Mouse (Mus musculus): ENCODE measurements at regions not wholly inside any gene's neighbourhood (a gene's known extent, or its start where the extent isn't known, plus 50 kb on each side); places are given as distances from the start of the nearest gene placed in this dataset.
A peak's percentile ranks its signal among the peaks of the same experiment; 100 is the strongest.

DNA sequence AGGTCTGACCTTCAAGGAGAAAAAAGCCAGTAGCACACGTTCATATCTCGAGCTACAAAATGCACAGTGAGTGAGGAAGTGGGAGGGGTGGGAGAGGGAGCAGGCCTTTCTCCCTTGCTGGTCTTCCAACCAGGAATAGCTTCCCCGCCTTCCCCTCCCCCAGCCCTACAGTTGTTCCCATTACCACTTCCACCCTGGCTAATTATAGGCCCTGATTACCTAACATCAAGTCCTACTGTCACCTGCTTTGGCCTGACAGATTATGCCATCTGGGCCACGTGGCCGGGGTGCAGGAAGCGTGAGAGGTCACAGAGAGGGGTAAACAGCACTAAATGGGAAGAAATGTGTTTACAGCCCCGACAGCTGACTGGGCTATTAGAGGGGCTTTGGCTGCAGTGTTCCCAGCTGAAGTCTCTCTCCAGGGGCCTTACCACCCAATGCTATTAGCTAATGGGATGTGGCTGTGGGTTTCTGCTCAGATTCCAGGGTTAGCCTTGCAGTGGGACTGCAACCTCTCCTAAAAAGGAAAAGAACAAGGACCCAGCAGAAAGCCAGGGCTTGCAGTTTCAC is 138.6 kb upstream of the Cpeb2 start:
- no peak overlapping the region for H3K9ac ChIP-seq (ENCODE audit: low read length)
- 7% methylated on average over 7 of the region's 7 CpGs for WGBS
- no peaks in the 10 kb centered on the region for H3K9me3 ChIP-seq (ENCODE audit: control insufficient read depth, low read length)
- peak; percentile 85 for ATAC-seq (ENCODE audit: insufficient number of reproducible peaks, insufficient read depth, low FRiP score, low read depth)
- no peak overlapping the region for H3K4me3 ChIP-seq (ENCODE audit: control insufficient read depth in 1 of 2, insufficient read depth in 1 of 2, low read depth in 1 of 2, low read length in 2 of 2)
- peak overlapping the region; percentile 74 to 77 for H3K27ac ChIP-seq (replicated peaks in 1 of 2; ENCODE audit: control insufficient read depth in 1 of 2, insufficient read depth in 1 of 2, low read depth in 2 of 2, low read length in 2 of 2)
- no peaks in the 10 kb centered on the region for H3K27me3 ChIP-seq (ENCODE audit: control insufficient read depth, insufficient read depth, low read length)
- peak overlapping the region; percentile 23 for H3K4me2 ChIP-seq (ENCODE audit: low read length)
- H3K4me1 ChIP-seq (ENCODE audit: control insufficient read depth in 2 of 2, insufficient read depth in 2 of 2, low read length in 2 of 2): peaks cover 13 to 16% of the 10 kb centered on the region in 2 experiments
- no peaks in the 10 kb centered on the region for H3K36me3 ChIP-seq (ENCODE audit: control insufficient read depth, insufficient read depth, low read length)

DNA sequence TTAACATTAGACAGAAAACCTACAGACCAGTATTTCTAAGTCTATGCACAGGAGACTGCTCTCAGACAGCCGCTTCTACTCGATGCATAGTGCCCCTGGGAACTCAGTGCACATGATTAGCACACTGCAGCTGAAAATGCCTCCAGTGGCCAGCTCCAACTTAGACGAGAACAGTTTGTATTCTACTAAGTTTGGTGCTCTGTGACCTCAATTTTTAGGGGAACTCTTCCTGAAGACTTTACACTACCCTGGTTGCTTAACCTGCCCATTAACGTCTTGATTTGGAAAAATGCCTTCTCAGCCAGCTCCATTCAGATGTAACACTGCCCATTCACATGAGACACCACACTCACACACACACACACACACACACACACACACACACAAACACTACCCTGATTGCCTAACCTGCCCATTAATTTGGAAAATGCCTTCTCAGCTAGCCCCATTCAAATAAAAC is 130.9 kb upstream of the Cpeb2 start:
- H3K4me3 ChIP-seq (ENCODE audit: control insufficient read depth in 1 of 2, insufficient read depth in 1 of 2, low read depth in 1 of 2, low read length in 2 of 2): no peak overlapping the region
- H3K4me2 ChIP-seq (ENCODE audit: low read length): no peak overlapping the region
- H3K36me3 ChIP-seq (ENCODE audit: control insufficient read depth, insufficient read depth, low read length): no peaks in the 10 kb centered on the region
- H3K27ac ChIP-seq (replicated peaks in 1 of 2; ENCODE audit: control insufficient read depth in 1 of 2, insufficient read depth in 1 of 2, low read depth in 2 of 2, low read length in 2 of 2): 0 out of 4 replicates have a peak overlapping the region, but pooled peaks of 1 of the 2 experiments have one; percentile 24
- peaks cover 0 to 4% of the 10 kb centered on the region in 2 experiments; a peak in 1 of 4 replicates for H3K4me1 ChIP-seq (ENCODE audit: control insufficient read depth in 2 of 2, insufficient read depth in 2 of 2, low read length in 2 of 2)
- no peaks in the 10 kb centered on the region for H3K9me3 ChIP-seq (ENCODE audit: control insufficient read depth, low read length)
- WGBS: 28% methylated on average over 4 of the region's 4 CpGs
- ATAC-seq (ENCODE audit: insufficient number of reproducible peaks, insufficient read depth, low FRiP score, low read depth): no peak
- no peak overlapping the region for H3K9ac ChIP-seq (ENCODE audit: low read length)
- H3K27me3 ChIP-seq (ENCODE audit: control insufficient read depth, insufficient read depth, low read length): no peaks in the 10 kb centered on the region

DNA sequence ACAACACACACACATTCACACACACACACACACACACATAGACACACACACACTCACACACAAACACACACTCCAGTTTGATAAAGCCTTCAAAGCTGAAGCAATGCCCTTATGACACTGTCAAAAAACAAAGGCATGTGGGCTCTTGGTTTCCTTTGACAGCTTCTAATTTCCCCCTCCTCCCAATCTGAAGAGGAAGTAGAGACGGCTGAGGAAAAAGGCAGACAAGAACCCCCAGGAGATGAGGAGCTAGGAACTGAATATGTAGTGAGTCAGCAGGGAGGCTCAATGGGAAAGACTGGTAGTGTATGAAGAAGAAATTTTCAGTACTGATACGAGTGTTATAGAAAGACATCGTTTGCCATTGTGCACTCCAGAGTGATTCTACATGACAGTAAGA is 130.4 kb upstream of the Cpeb2 start:
- Histone ChIP-seq H3K9me3 (ENCODE audit: control insufficient read depth, low read length) (no peaks in the 10 kb centered on the region), H3K9ac (ENCODE audit: low read length) (no peak overlapping the region), H3K27ac (replicated peaks in 1 of 2; ENCODE audit: control insufficient read depth in 1 of 2, insufficient read depth in 1 of 2, low read depth in 2 of 2, low read length in 2 of 2) (no peak overlapping the region), H3K4me2 (ENCODE audit: low read length) (no peak overlapping the region), H3K4me3 (ENCODE audit: control insufficient read depth in 1 of 2, insufficient read depth in 1 of 2, low read depth in 1 of 2, low read length in 2 of 2) (no peak overlapping the region), H3K36me3 (ENCODE audit: control insufficient read depth, insufficient read depth, low read length) (no peaks in the 10 kb centered on the region), H3K27me3 (ENCODE audit: control insufficient read depth, insufficient read depth, low read length) (no peaks in the 10 kb centered on the region), H3K4me1 (ENCODE audit: control insufficient read depth in 2 of 2, insufficient read depth in 2 of 2, low read length in 2 of 2) (peaks cover 0 to 4% of the 10 kb centered on the region in 2 experiments; a peak in 1 of 4 replicates)
- no peak for ATAC-seq (ENCODE audit: insufficient number of reproducible peaks, insufficient read depth, low FRiP score, low read depth)
- WGBS: 60% methylated on average over 3 of the region's 3 CpGs

DNA sequence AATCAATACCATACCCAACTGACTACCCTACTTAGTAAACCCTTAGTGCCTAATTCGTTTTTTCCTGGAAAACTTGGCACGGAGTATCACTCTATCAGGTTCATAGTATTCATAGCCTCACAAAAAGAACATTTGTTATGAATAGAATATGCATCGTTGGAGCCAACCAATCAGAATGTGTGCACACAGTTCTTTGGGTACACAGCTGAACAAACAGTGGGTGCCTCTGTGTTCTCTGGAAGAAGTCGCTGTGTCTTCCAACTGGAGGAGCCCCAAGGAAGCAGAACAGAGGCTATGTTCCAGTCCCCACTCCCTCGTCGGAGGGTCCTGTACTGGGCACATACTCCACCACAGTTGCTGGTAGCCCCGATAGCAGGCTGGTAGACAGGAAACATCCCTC is 129.2 kb upstream of the Cpeb2 start:
- no peak for ATAC-seq (ENCODE audit: insufficient number of reproducible peaks, insufficient read depth, low FRiP score, low read depth)
- H3K9me3 ChIP-seq (ENCODE audit: control insufficient read depth, low read length): no peaks in the 10 kb centered on the region
- no peak overlapping the region for H3K9ac ChIP-seq (ENCODE audit: low read length)
- H3K27me3 ChIP-seq (ENCODE audit: control insufficient read depth, insufficient read depth, low read length): no peaks in the 10 kb centered on the region
- no peaks in the 10 kb centered on the region for H3K36me3 ChIP-seq (ENCODE audit: control insufficient read depth, insufficient read depth, low read length)
- WGBS: 88% methylated on average over 7 of the region's 7 CpGs
- H3K4me3 ChIP-seq (ENCODE audit: control insufficient read depth in 1 of 2, insufficient read depth in 1 of 2, low read depth in 1 of 2, low read length in 2 of 2): no peak overlapping the region
- H3K4me1 ChIP-seq (ENCODE audit: control insufficient read depth in 2 of 2, insufficient read depth in 2 of 2, low read length in 2 of 2): peaks cover 0 to 4% of the 10 kb centered on the region in 2 experiments; a peak in 1 of 4 replicates
- H3K4me2 ChIP-seq (ENCODE audit: low read length): no peak overlapping the region
- H3K27ac ChIP-seq (replicated peaks in 1 of 2; ENCODE audit: control insufficient read depth in 1 of 2, insufficient read depth in 1 of 2, low read depth in 2 of 2, low read length in 2 of 2): no peak overlapping the region

DNA sequence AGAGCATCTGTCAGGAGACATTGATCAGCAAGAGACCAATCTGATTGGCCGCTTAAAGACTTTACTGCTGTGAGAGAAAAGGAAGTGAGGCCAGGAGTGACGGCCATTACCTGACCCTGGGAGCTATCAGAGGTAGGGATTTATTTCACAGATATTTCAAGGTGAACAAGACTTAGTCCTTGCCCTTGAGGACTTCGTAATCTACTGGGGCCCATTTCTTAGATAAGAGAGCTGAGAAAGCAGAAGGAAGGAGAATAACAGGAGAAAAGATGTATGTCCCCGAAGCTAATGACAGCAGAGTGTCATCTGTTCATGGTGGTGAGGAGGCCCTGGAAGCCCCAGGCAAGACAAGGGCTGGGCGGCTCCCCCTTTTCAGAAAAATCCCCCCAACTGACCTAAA is 127.4 kb upstream of the Cpeb2 start:
- Histone ChIP-seq H3K36me3 (ENCODE audit: control insufficient read depth, insufficient read depth, low read length) (no peaks in the 10 kb centered on the region), H3K27ac (replicated peaks in 1 of 2; ENCODE audit: control insufficient read depth in 1 of 2, insufficient read depth in 1 of 2, low read depth in 2 of 2, low read length in 2 of 2) (no peak overlapping the region), H3K4me2 (ENCODE audit: low read length) (no peak overlapping the region), H3K4me1 (ENCODE audit: control insufficient read depth in 2 of 2, insufficient read depth in 2 of 2, low read length in 2 of 2) (peaks cover 0 to 4% of the 10 kb centered on the region in 2 experiments; a peak in 1 of 4 replicates), H3K4me3 (ENCODE audit: control insufficient read depth in 1 of 2, insufficient read depth in 1 of 2, low read depth in 1 of 2, low read length in 2 of 2) (no peak overlapping the region), H3K9me3 (ENCODE audit: control insufficient read depth, low read length) (no peaks in the 10 kb centered on the region), H3K27me3 (ENCODE audit: control insufficient read depth, insufficient read depth, low read length) (no peaks in the 10 kb centered on the region), H3K9ac (ENCODE audit: low read length) (no peak overlapping the region)
- 73% methylated on average over 5 of the region's 5 CpGs for WGBS
- ATAC-seq (ENCODE audit: insufficient number of reproducible peaks, insufficient read depth, low FRiP score, low read depth): no peak

DNA sequence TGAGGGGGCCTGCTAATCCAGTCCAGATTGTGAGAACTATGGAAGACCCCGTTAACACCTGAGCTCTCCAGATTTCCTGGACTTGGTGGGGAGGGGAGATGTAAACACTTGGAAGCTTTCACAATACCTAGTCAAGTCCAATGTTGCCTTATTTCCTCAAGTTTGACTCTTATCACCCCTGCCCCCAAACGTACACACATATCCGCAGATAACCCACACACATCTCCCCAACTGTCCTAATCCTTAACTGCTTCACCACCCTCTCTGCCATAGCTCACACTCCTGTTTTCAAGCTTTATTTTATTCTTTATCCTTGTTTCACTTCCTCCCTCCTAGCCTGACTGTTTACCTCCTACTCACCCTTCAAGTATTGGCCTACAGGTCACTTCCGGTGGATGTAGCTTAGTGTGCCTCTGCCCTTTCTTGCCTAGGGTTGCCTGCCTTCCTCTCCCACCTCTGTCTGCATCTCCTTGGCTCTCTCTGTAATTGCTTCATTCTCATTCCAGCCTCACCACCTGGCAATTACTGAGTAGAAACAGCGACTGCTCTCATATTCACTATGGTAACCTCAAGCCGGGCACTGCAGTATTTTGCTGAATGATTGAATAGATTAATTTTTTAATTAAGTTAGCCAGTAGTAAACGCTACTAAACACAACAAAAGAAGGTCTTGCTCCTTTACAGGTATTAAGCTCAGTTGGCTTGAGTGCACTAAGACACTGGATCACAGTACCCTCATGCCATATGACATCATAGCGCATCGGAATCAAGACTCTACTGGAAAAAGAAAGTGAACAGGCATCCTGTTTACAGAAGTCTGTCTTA is 125.3 kb upstream of the Cpeb2 start:
- no peak overlapping the region for H3K9ac ChIP-seq (ENCODE audit: low read length)
- no peak overlapping the region for H3K27ac ChIP-seq (replicated peaks in 1 of 2; ENCODE audit: control insufficient read depth in 1 of 2, insufficient read depth in 1 of 2, low read depth in 2 of 2, low read length in 2 of 2)
- WGBS: 78% methylated on average over 9 of the region's 9 CpGs
- ATAC-seq (ENCODE audit: insufficient number of reproducible peaks, insufficient read depth, low FRiP score, low read depth): no peak
- H3K4me3 ChIP-seq (ENCODE audit: control insufficient read depth in 1 of 2, insufficient read depth in 1 of 2, low read depth in 1 of 2, low read length in 2 of 2): no peak overlapping the region
- no peaks in the 10 kb centered on the region for H3K9me3 ChIP-seq (ENCODE audit: control insufficient read depth, low read length)
- no peaks in the 10 kb centered on the region for H3K36me3 ChIP-seq (ENCODE audit: control insufficient read depth, insufficient read depth, low read length)
- peaks cover 2 to 5% of the 10 kb centered on the region in 2 experiments; a peak in 2 of 4 replicates for H3K4me1 ChIP-seq (ENCODE audit: control insufficient read depth in 2 of 2, insufficient read depth in 2 of 2, low read length in 2 of 2)
- no peaks in the 10 kb centered on the region for H3K27me3 ChIP-seq (ENCODE audit: control insufficient read depth, insufficient read depth, low read length)
- no peak overlapping the region for H3K4me2 ChIP-seq (ENCODE audit: low read length)

DNA sequence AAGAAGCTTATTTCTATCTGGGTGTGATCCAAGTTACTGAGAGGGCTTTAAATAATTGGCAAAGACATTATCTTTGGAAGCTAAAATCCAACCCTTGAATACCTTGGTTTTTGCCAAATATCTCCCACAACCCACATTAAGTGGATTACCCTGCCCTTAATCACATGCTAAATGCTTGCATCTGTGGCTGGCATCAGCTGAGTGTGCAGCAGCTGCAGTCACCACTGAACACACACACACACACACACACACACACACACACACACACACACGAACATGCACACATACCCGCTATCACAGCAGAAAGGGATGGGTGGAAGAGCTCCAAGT is 124.7 kb upstream of the Cpeb2 start:
- no peak overlapping the region for H3K4me3 ChIP-seq (ENCODE audit: control insufficient read depth in 1 of 2, insufficient read depth in 1 of 2, low read depth in 1 of 2, low read length in 2 of 2)
- H3K9me3 ChIP-seq (ENCODE audit: control insufficient read depth, low read length): no peaks in the 10 kb centered on the region
- H3K27me3 ChIP-seq (ENCODE audit: control insufficient read depth, insufficient read depth, low read length): no peaks in the 10 kb centered on the region
- no peak for ATAC-seq (ENCODE audit: insufficient number of reproducible peaks, insufficient read depth, low FRiP score, low read depth)
- no peak overlapping the region for H3K9ac ChIP-seq (ENCODE audit: low read length)
- H3K4me1 ChIP-seq (ENCODE audit: control insufficient read depth in 2 of 2, insufficient read depth in 2 of 2, low read length in 2 of 2): peaks cover 2 to 7% of the 10 kb centered on the region in 2 experiments; a peak in 3 of 4 replicates
- no peak overlapping the region for H3K27ac ChIP-seq (replicated peaks in 1 of 2; ENCODE audit: control insufficient read depth in 1 of 2, insufficient read depth in 1 of 2, low read depth in 2 of 2, low read length in 2 of 2)
- H3K4me2 ChIP-seq (ENCODE audit: low read length): no peak overlapping the region
- WGBS: 80% methylated on average over 2 of the region's 2 CpGs
- H3K36me3 ChIP-seq (ENCODE audit: control insufficient read depth, insufficient read depth, low read length): no peaks in the 10 kb centered on the region
